Mouse (Mus musculus) ES-Bruce4 (cell line): ENCODE data around the gene Slc5a4b. TPM values are rescaled to one million over a fixed set of nuclear protein-coding genes. Genes with fewer than 3 reads are reported as not detected.
"Not testable (repeated sequence)": the region's sequence is repeated elsewhere in the genome, so short reads cannot be mapped to it uniquely, and the experiment has no call there.

Source experiments
- H3K27ac ChIP-seq: 2 replicates; pipeline ENCODE4 v1.5.1; 2012; ENCODE audit warnings: low read length, inconsistent platforms; ENCODE audit not compliant: insufficient read depth
- H3K27me3 ChIP-seq: 2 replicates; pipeline ENCODE4 v1.6.1; 2012; ENCODE audit warnings: mild to moderate bottlenecking, low read length, inconsistent platforms; ENCODE audit not compliant: control insufficient read depth, poor library complexity, insufficient read depth, severe bottlenecking
- H3K36me3 ChIP-seq: 2 replicates; pipeline ENCODE4 v1.6.1; 2012; ENCODE audit warnings: inconsistent platforms, mild to moderate bottlenecking, low read length, moderate library complexity; ENCODE audit not compliant: control insufficient read depth, poor library complexity, insufficient read depth, severe bottlenecking
- H3K4me1 ChIP-seq: one replicate; pipeline ENCODE4 v1.8.1; 2011; ENCODE audit warnings: low read length; ENCODE audit not compliant: control insufficient read depth, insufficient read depth
- H3K4me3 ChIP-seq: 2 replicates; pipeline ENCODE4 v1.5.1; 2011; ENCODE audit warnings: low read depth, mild to moderate bottlenecking, low read length
- H3K9ac ChIP-seq: 2 replicates; pipeline ENCODE4 v1.6.1; 2012; ENCODE audit warnings: low read depth, mild to moderate bottlenecking, inconsistent platforms; ENCODE audit not compliant: poor library complexity, severe bottlenecking
- H3K9me3 ChIP-seq: replicated peaks from 2 replicates; pipeline ENCODE4 v1.6.1; 2012; ENCODE audit warnings: mild to moderate bottlenecking, low read length, inconsistent platforms; ENCODE audit not compliant: control insufficient read depth, poor library complexity, insufficient read depth, severe bottlenecking
- CTCF ChIP-seq: IDR thresholded peaks from one replicate; pipeline ENCODE4 v1.8.1; 2011; ENCODE audit warnings: low read depth, low read length
- EP300 ChIP-seq: IDR thresholded peaks from 2 replicates; pipeline ENCODE4 v1.6.1; 2011; ENCODE audit warnings: low read depth, low read length; ENCODE audit not compliant: insufficient read depth
- POLR2A ChIP-seq: IDR thresholded peaks from one replicate; pipeline ENCODE4 v1.8.1; 2011; ENCODE audit warnings: low read length; ENCODE audit not compliant: insufficient read depth
- polyA plus RNA-seq: library from polyadenylated mRNA; stranded (reverse); fragments of >200 nt; gene quantifications from 2 replicates; pipeline ENCODE4 v1.2.4, GENCODE M21; 2011; ENCODE audit warnings: low read depth; ENCODE audit not compliant: missing spikeins, insufficient read depth, insufficient read length

Slc5a4b gene
- polyA plus RNA-seq, 1 experiment = not detected

DNA sequence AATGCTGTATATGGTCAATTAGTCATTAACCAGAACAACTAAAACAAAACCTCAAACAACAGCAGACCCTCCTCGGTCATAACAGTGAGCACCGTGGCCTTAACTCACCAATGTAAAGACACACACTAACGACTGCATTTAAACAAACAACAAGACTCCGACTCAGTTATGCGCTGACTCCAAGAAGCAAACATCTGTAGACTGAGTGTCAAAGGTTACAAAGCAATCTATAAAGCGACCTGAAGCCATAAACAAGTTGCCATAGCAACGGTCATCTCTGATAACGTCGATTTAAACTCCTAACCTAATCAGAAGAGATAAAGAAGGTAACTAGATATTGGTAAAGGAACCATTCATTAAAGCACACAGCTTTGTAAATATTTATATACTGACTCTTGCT, 13.4 kb downstream of the Slc5a4b start:
- H3K9me3 ChIP-seq = no peaks in the 10 kb centered on the region
- no peak overlapping the region for H3K4me3 ChIP-seq
- no peak overlapping the region for H3K9ac ChIP-seq
- H3K27ac ChIP-seq = no peak overlapping the region
- H3K4me1 ChIP-seq = peaks cover 5% of the 10 kb centered on the region
- no peaks in the 10 kb centered on the region for H3K27me3 ChIP-seq
- TF ChIP-seq EP300 (no peak), CTCF (no peak), POLR2A (no peak)
- no peaks in the 10 kb centered on the region for H3K36me3 ChIP-seq

- Histone ChIP-seq H3K27ac (no peak overlapping the region), H3K4me1 (peaks cover 5% of the 10 kb centered on the region)
- TF ChIP-seq CTCF (no peak), EP300 (peak; percentile 82)
These were observed 14.2 kb downstream of the Slc5a4b start for GRCm38 (mm10) chr10:76096580-76096979.

DNA sequence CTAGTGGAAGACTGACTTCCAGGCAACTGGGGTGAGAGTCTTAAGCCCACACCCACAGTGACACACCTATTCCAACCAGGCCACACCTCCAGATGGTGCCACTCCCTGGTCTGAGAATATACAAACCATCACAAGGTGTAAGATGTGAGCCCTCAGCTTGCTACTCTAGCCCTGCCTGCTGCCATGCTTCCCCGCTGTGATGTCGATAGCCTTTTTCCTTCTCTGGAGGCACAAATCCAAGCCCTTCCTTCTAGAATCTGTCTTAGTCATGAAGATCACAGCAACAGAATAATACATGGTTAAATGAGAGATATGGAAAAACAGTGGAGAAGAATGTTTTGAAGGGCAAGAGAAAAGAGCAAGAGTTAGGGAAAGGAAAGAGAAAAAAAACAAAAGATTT, 33.8 kb downstream of the Slc5a4b start:
- H3K9me3 ChIP-seq = peaks cover 11% of the 10 kb centered on the region
- H3K4me1 ChIP-seq, H3K27me3 ChIP-seq, H3K27ac ChIP-seq, H3K4me3 ChIP-seq, H3K36me3 ChIP-seq, H3K9ac ChIP-seq: not testable (repeated sequence)

More at GRCm38 (mm10) chr10:76096580-76096979, 14.2 kb downstream of the Slc5a4b start:
- H3K4me3 ChIP-seq = no peak overlapping the region
- H3K27me3 ChIP-seq = no peaks in the 10 kb centered on the region
- H3K9ac ChIP-seq = no peak overlapping the region
- no peaks in the 10 kb centered on the region for H3K9me3 ChIP-seq
- H3K36me3 ChIP-seq = no peaks in the 10 kb centered on the region

DNA sequence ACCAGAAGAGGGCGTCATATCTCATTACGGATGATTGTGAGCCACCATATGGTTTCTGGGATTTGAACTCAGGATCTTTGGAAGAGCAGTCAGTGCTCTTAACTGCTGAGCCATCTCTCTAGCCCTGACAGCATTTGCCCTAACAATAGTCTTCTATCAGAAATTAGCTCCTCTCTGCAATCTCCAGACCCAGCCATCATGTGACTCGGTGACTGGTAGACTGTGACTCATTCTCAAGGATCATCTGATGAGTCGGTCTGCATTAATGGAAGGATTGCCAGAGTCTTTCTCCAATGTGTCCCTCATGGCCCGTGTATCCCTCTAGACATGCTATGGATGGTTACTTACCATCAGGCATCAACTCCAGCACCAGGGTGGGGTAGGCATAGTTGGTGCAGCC, 38.7 kb downstream of the Slc5a4b start:
- not testable (repeated sequence) for H3K36me3 ChIP-seq, H3K27ac ChIP-seq

GRCm38 (mm10) chr10:76067674-76068613, 42.8 kb downstream of the Slc5a4b start:
- H3K4me3 ChIP-seq = no peak overlapping the region
- H3K9ac ChIP-seq = no peak overlapping the region
- no peaks in the 10 kb centered on the region for H3K9me3 ChIP-seq
- H3K4me1 ChIP-seq = peaks cover 4% of the 10 kb centered on the region
- no peaks in the 10 kb centered on the region for H3K27me3 ChIP-seq
- TF ChIP-seq POLR2A (no peak), EP300 (peak; percentile 94)
- peak overlapping the region; percentile 55 for H3K27ac ChIP-seq
- no peaks in the 10 kb centered on the region for H3K36me3 ChIP-seq

More for the DNA sequence above, 38.7 kb downstream of the Slc5a4b start:
- H3K9me3 ChIP-seq = peaks cover 11% of the 10 kb centered on the region
- H3K9ac ChIP-seq, H3K27me3 ChIP-seq, H3K4me1 ChIP-seq, H3K4me3 ChIP-seq: not testable (repeated sequence)

GRCm38 (mm10) chr10:76062439-76062838, 48.3 kb downstream of the Slc5a4b start:
- Histone ChIP-seq H3K27ac (no peak overlapping the region), H3K36me3 (no peaks in the 10 kb centered on the region), H3K4me1 (no peaks in the 10 kb centered on the region), H3K27me3 (no peaks in the 10 kb centered on the region), H3K9me3 (no peaks in the 10 kb centered on the region), H3K9ac (no peak overlapping the region), H3K4me3 (no peak overlapping the region)
- no peak for TF ChIP-seq EP300
- no peak for TF ChIP-seq CTCF
- TF ChIP-seq POLR2A = no peak
